Mouse (Mus musculus) urinary bladder, postnatal 4 days (tissue): ENCODE results near the gene Gm12790.
"Not testable (repeated sequence)": the region's sequence is repeated elsewhere in the genome, so short reads cannot be mapped to it uniquely, and the experiment has no call there.

Source experiments
- DNase-seq, 2 experiments: peaks; one replicate each; pipeline ENCODE4 v3.0.0; 2021 to 2022; ENCODE audit warnings: low spot score in 2 of 2

The Gm12790 gene

DNA sequence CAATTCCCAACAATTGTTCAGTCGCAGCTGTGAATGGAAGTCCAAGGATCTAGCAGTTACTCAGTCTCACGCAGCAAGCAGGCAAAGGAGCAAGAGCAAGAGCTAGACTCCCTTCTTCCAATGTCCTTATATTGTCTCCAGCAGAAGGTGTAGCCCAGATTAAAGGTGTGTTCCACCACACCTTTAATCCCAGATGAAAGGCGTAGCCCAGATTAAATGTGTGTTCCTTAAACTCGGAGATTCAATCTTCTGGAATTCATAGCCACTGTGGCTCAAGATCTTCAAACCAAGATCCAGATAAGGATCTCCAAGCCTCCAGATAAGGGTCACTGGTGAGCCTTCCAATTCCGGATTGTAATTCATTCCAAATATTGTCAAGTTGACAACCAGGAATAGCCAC, at the start of gene Gm12790:
Gene Gm12790, minus strand, starts transcription at position 101 of the 400 bp plus-strand sequence.
- DNase-seq = not testable (repeated sequence)

DNA sequence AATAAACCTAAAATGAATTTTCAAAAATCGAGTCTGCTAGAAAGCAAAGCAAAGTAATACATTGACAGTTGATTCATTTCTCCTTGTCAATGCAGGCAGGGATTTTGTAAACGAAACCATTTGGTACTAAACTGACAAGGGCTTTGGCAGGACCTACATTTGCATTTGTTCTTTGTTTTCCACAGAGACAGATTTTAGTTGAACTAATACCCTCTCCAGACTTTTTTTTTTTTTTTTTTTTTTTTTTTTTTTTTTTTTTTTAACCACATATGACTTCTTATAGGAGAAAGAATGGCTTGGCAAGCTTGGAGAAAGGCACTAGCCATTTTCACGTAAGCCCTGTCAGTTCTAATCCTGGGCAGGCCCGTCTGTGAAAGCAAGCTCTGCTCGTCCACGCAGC, 45.8 kb upstream of the Gm12790 start:
- no peak for DNase-seq

- peak in 1 of 2 experiments; percentile 20 for DNase-seq
Observed at GRCm38 (mm10) chr4:101998267-101998922, 17.5 kb upstream of the Gm12790 start.

DNA sequence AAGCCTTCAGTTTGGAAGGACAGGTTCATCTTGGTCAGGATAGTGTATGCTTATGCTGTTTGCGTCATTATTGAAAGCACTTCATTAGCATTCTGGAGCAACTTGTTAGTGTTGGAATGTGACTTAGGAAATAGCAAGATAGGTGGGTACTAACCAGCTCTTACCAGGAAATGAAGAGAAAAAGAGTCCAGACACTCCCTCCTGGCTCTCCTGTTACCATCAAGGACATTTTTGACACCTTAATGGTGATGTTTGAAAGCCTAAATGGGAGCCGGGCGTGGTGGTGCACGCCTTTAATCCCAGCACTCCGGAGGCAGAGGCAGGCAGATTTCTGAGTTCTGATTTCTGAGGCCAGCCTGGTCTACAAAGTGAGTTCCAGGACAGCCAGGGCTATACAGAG, 16.6 kb upstream of the Gm12790 start:
- no peak for DNase-seq

GRCm38 (mm10) chr4:101986326-101986725, 5.5 kb upstream of the Gm12790 start, which contains the start of gene Gm12789:
TSS of gene Gm12789 (plus strand) at chr4:101986626.
- DNase-seq = not testable (repeated sequence)

DNA sequence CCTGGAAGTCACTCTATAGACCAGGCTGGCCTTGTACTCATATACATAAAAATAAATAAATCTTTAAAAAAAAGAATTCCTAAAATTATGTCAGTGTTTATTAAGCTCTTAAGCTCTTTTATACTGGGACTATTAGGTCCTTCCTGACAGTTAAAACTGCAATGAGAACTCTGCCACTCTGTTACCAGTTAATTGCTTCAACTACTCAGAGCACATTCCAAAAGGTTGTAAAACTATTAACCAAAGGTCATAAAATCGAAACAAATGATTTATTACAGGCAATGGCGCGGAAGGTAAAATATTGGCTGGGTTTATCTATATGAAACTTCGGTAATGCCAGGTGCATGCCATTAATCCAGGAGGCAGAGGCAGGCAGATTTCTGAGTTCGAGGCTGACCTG, 4.8 kb upstream of the Gm12790 start:
- no peak for DNase-seq

- not testable (repeated sequence) for DNase-seq
Observed at GRCm38 (mm10) chr4:101940107-101940506, 40.7 kb downstream of the Gm12790 start, which contains the start of gene Gm12794. TSS of gene Gm12794 (plus strand) at chr4:101940407.
